Mouse (Mus musculus) liver, postnatal 0 days (tissue): ENCODE data around the gene Gipr. TPM values are rescaled to one million over a fixed set of nuclear protein-coding genes. Genes with fewer than 3 reads are reported as not detected.
A peak's percentile ranks its signal among the peaks of the same experiment; 100 is the strongest.

Experiments used
- ATAC-seq: fragments of 200-750 bp; cut with Nextera tagmentation; 2 replicates; pipeline ENCODE4 v1.8.0; 2017; ENCODE audit warnings: mild to moderate bottlenecking, moderate library complexity
- DNase-seq: peaks from one replicate; pipeline ENCODE4 v3.0.0-alpha.2; 2016
- H3K27ac ChIP-seq: fragments of 300-500 bp; sonication (generic); 2 replicates; pipeline ENCODE4 v1.5.1; 2014; ENCODE audit warnings: antibody characterized with exemption, moderate library complexity, mild to moderate bottlenecking, low read depth
- H3K27me3 ChIP-seq: fragments of 300-500 bp; sonication (generic); 2 replicates; pipeline ENCODE4 v1.6.1; 2014; ENCODE audit warnings: low read length, control low read depth, mixed read lengths; ENCODE audit not compliant: insufficient read depth
- H3K36me3 ChIP-seq: fragments of 300-500 bp; sonication (generic); replicated peaks from 2 replicates; pipeline ENCODE4 v1.6.1; 2014; ENCODE audit warnings: mild to moderate bottlenecking, control low read depth, low read length, moderate library complexity, mixed read lengths; ENCODE audit not compliant: insufficient read depth
- H3K4me1 ChIP-seq: fragments of 300-500 bp; sonication (generic); 2 replicates; pipeline ENCODE4 v1.6.1; 2014; ENCODE audit warnings: antibody characterized with exemption, mild to moderate bottlenecking, control low read depth; ENCODE audit not compliant: insufficient read depth
- H3K4me2 ChIP-seq: fragments of 300-500 bp; sonication (generic); 2 replicates; pipeline ENCODE4 v1.6.1; 2014; ENCODE audit warnings: low read depth, mild to moderate bottlenecking, low read length, moderate library complexity, mixed read lengths
- H3K4me3 ChIP-seq: fragments of 300-500 bp; sonication (generic); 2 replicates; pipeline ENCODE4 v1.5.1; 2014; ENCODE audit warnings: low read depth, low read length
- H3K9ac ChIP-seq: fragments of 300-500 bp; sonication (generic); replicated peaks from 2 replicates; pipeline ENCODE4 v1.6.1; 2014; ENCODE audit warnings: mild to moderate bottlenecking, moderate library complexity
- H3K9me3 ChIP-seq: fragments of 300-500 bp; sonication (generic); 2 replicates; pipeline ENCODE4 v1.6.1; 2016; ENCODE audit warnings: mild to moderate bottlenecking, control low read depth, low read length, mixed read lengths
- CTCF ChIP-seq: sonication (generic); IDR thresholded peaks from 2 replicates; pipeline ENCODE4 v1.5.1; 2016; ENCODE audit warnings: antibody characterized with exemption, low read depth
- EP300 ChIP-seq: IDR thresholded peaks from 2 replicates; pipeline ENCODE4 v1.6.1; 2016; ENCODE audit warnings: antibody characterized with exemption, low read depth, mild to moderate bottlenecking
- whole genome bisulfite sequencing: fragments of 180-500 bp; shearing (Covaris S2); extraction: QIAGEN DNeasy Blood & Tissue Kit; methylation state at CpG from one replicate; pipeline ENCODE4 v1.1.7; 2014; ENCODE audit not compliant: insufficient replicate concordance; 5-methylcytosine and 5-hydroxymethylcytosine counted together
- polyA plus RNA-seq: library from polyadenylated mRNA; unstranded; fragments of >200 nt; fragmentation: Nextera tagmentation; extraction: Ambion mirVana; gene quantifications from 2 replicates; pipeline ENCODE4 v1.2.1, GENCODE M21; 2015

Gene Gipr
- polyA plus RNA-seq: 0.04 TPM in 1 of 2 replicates, not detected in the other

- H3K27ac ChIP-seq: no peak within 1 kb of the TSS
- H3K4me3 ChIP-seq: no peak within 1 kb of the TSS
- H3K27me3 ChIP-seq: peaks cover 18% of the 10 kb centered on the region
- peaks cover 3% of the 10 kb centered on the region; the same call in 1 of the 2 replicates for H3K9me3 ChIP-seq
- peak within 1 kb of the TSS; percentile 39 for H3K4me2 ChIP-seq
- peak; percentile 38 for DNase-seq
- no peaks in the 10 kb centered on the region for H3K36me3 ChIP-seq
- 8% methylated on average over 14 of the region's 14 CpGs for WGBS
- TF ChIP-seq CTCF (no peak), EP300 (no peak)
- peak; percentile 48; the same call in 1 of the 2 replicates for ATAC-seq
- H3K9ac ChIP-seq: no peak within 1 kb of the TSS
- peaks cover 15% of the 10 kb centered on the region for H3K4me1 ChIP-seq
Observed at GRCm38 (mm10) chr7:19165656-19166423, at the start of gene Gipr. Gene Gipr, minus strand, starts transcription at chr7:19166127.

GRCm38 (mm10) chr7:19214940-19215339, 49.0 kb upstream of the Gipr start:
- H3K27ac ChIP-seq: no peak overlapping the region
- H3K9me3 ChIP-seq: no peaks in the 10 kb centered on the region
- no peak overlapping the region for H3K4me3 ChIP-seq
- no peak for DNase-seq
- TF ChIP-seq CTCF (no peak), EP300 (no peak)
- no peak overlapping the region for H3K4me2 ChIP-seq
- ATAC-seq: no peak
- no peak overlapping the region for H3K9ac ChIP-seq
- H3K4me1 ChIP-seq: peaks cover 12% of the 10 kb centered on the region
- H3K27me3 ChIP-seq: peaks cover 23% of the 10 kb centered on the region
- 36% methylated on average over 9 of the region's 9 CpGs for WGBS
- H3K36me3 ChIP-seq: no peaks in the 10 kb centered on the region

GRCm38 (mm10) chr7:19214369-19214768, 48.4 kb upstream of the Gipr start:
- H3K27me3 ChIP-seq: peaks cover 23% of the 10 kb centered on the region
- H3K36me3 ChIP-seq: no peaks in the 10 kb centered on the region
- 48% methylated on average over 7 of the region's 7 CpGs for WGBS
- TF ChIP-seq EP300 (no peak), CTCF (no peak)
- DNase-seq: no peak
- H3K9ac ChIP-seq: no peak overlapping the region
- peaks cover 12% of the 10 kb centered on the region for H3K4me1 ChIP-seq
- H3K4me2 ChIP-seq: 0 out of 2 replicates have a peak overlapping the region, but pooled peaks have one; percentile 11
- no peak overlapping the region for H3K4me3 ChIP-seq
- ATAC-seq: no peak
- H3K9me3 ChIP-seq: no peaks in the 10 kb centered on the region
- no peak overlapping the region for H3K27ac ChIP-seq

GRCm38 (mm10) chr7:19213385-19213784, 47.5 kb upstream of the Gipr start:
- DNase-seq (no peak), ATAC-seq (no peak)
- Histone ChIP-seq H3K9ac (no peak overlapping the region), H3K4me1 (peaks cover 12% of the 10 kb centered on the region), H3K36me3 (no peaks in the 10 kb centered on the region), H3K27me3 (peaks cover 23% of the 10 kb centered on the region), H3K4me3 (no peak overlapping the region), H3K4me2 (peak overlapping the region; percentile 35; the same call in 1 of the 2 replicates), H3K9me3 (no peaks in the 10 kb centered on the region), H3K27ac (no peak overlapping the region)
- TF ChIP-seq CTCF (no peak), EP300 (no peak)
- 65% methylated on average over 2 of the region's 2 CpGs for WGBS

GRCm38 (mm10) chr7:19211996-19212755, 46.2 kb upstream of the Gipr start, which contains the start of gene Gpr4:
Gene Gpr4, plus strand, starts transcription at chr7:19212538.
- TF ChIP-seq EP300: no peak
- TF ChIP-seq CTCF: no peak; the same call in 1 of the 2 replicates
- DNase-seq (peak; percentile 45), ATAC-seq (peak; percentile 47)
- no peaks in the 10 kb centered on the region for H3K36me3 ChIP-seq
- peak within 1 kb of the TSS; percentile 39 for H3K4me3 ChIP-seq
- 0 out of 2 replicates have a peak within 1 kb of the TSS, but pooled peaks have one; percentile 26 for H3K9ac ChIP-seq
- H3K4me2 ChIP-seq: peak within 1 kb of the TSS; percentile 65
- H3K4me1 ChIP-seq: peaks cover 9% of the 10 kb centered on the region
- H3K27ac ChIP-seq: no peak within 1 kb of the TSS
- WGBS: 7% methylated on average over 16 of the region's 30 CpGs
- peaks cover 23% of the 10 kb centered on the region for H3K27me3 ChIP-seq
- H3K9me3 ChIP-seq: no peaks in the 10 kb centered on the region
